Mouse (Mus musculus): ENCODE measurements around the gene Grip1. TPM values are rescaled to one million over a fixed set of nuclear protein-coding genes. Genes with fewer than 3 reads are reported as not detected.

Gene Grip1
- polyA plus RNA-seq, 1 experiment from 2014 or later, result 5.0 TPM

DNA sequence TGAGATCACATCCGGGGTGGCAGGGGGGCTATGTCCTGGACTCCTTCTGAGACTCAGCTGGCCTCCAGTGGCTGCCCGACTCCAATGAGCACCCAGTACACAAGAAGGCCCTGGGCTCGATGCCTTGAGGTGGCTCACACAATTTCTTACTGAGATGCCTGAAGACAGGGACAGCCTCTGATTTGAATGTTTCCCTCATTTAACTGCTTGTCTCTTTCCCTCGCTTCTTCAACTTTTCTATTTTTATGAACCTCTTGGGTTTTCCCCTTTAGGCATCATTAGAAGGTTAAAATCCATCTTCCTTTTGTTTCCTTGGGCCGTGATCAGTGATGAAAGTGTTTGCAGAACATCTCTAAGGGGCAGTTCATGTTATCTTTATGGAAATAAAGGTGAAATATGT is 354.8 kb downstream of the Grip1 start:
- H3K4me3 ChIP-seq (replicated peaks), result no peak overlapping the region
- ATAC-seq (ENCODE audit: insufficient number of reproducible peaks, insufficient read depth, low FRiP score, low TSS enrichment, low read depth), result no peak
- H3K4me2 ChIP-seq, result no peak overlapping the region
- no peaks in the 10 kb centered on the region; the same call in 1 of the 2 replicates for H3K4me1 ChIP-seq (replicated peaks)
- H3K36me3 ChIP-seq, result no peaks in the 10 kb centered on the region
- H3K27me3 ChIP-seq, result no peaks in the 10 kb centered on the region
- 0 out of 2 replicates have a peak, but pooled peaks cover 5% of the 10 kb centered on the region for H3K9me3 ChIP-seq
- 94% methylated on average over 5 of the region's 5 CpGs for WGBS
- no peak overlapping the region for H3K27ac ChIP-seq
- no peak overlapping the region for H3K9ac ChIP-seq (replicated peaks)

GRCm38 (mm10) chr10:119814087-119814486 is 360.5 kb downstream of the Grip1 start:
- ATAC-seq (ENCODE audit: insufficient number of reproducible peaks, insufficient read depth, low FRiP score, low TSS enrichment, low read depth), result no peak
- WGBS, result 79% methylated on average over 4 of the region's 4 CpGs
- no peaks in the 10 kb centered on the region for H3K27me3 ChIP-seq
- no peaks in the 10 kb centered on the region for H3K36me3 ChIP-seq
- no peak overlapping the region for H3K27ac ChIP-seq
- peaks cover 4% of the 10 kb centered on the region; the same call in 1 of the 2 replicates for H3K4me1 ChIP-seq (replicated peaks)
- no peak overlapping the region for H3K4me2 ChIP-seq
- H3K9ac ChIP-seq (replicated peaks), result no peak overlapping the region
- H3K4me3 ChIP-seq (replicated peaks), result no peak overlapping the region
- 0 out of 2 replicates have a peak, but pooled peaks cover 5% of the 10 kb centered on the region for H3K9me3 ChIP-seq

- H3K4me2 ChIP-seq, result no peak overlapping the region
- H3K4me1 ChIP-seq (replicated peaks), result peaks cover 13% of the 10 kb centered on the region; the same call in 1 of the 2 replicates
- H3K27ac ChIP-seq, result no peak overlapping the region
- no peak overlapping the region for H3K4me3 ChIP-seq (replicated peaks)
- H3K9me3 ChIP-seq, result 0 out of 2 replicates have a peak, but pooled peaks cover 4% of the 10 kb centered on the region
- H3K27me3 ChIP-seq, result no peaks in the 10 kb centered on the region
- no peak overlapping the region for H3K9ac ChIP-seq (replicated peaks)
- ATAC-seq (ENCODE audit: insufficient number of reproducible peaks, insufficient read depth, low FRiP score, low TSS enrichment, low read depth), result no peak
- no peaks in the 10 kb centered on the region for H3K36me3 ChIP-seq
- 57% methylated on average over 5 of the region's 5 CpGs for WGBS
Measured at GRCm38 (mm10) chr10:119816001-119816400, 362.4 kb downstream of the Grip1 start.

- Histone ChIP-seq H3K9me3 (no peaks in the 10 kb centered on the region), H3K4me3 (replicated peaks) (no peak overlapping the region), H3K4me2 (no peak overlapping the region), H3K27ac (no peak overlapping the region), H3K9ac (replicated peaks) (no peak overlapping the region), H3K36me3 (no peaks in the 10 kb centered on the region), H3K4me1 (replicated peaks) (peaks cover 13% of the 10 kb centered on the region; the same call in 1 of the 2 replicates), H3K27me3 (no peaks in the 10 kb centered on the region)
- ATAC-seq (ENCODE audit: insufficient number of reproducible peaks, insufficient read depth, low FRiP score, low TSS enrichment, low read depth), result no peak
- 48% methylated on average over 5 of the region's 5 CpGs for WGBS
Measured at GRCm38 (mm10) chr10:119818381-119818780, 364.8 kb downstream of the Grip1 start.

- no peak overlapping the region for H3K9ac ChIP-seq (replicated peaks)
- no peaks in the 10 kb centered on the region for H3K27me3 ChIP-seq
- no peaks in the 10 kb centered on the region for H3K36me3 ChIP-seq
- no peaks in the 10 kb centered on the region for H3K9me3 ChIP-seq
- H3K4me1 ChIP-seq (replicated peaks), result peaks cover 13% of the 10 kb centered on the region; the same call in 1 of the 2 replicates
- no peak; the same call in 1 of the 2 replicates for ATAC-seq (ENCODE audit: insufficient number of reproducible peaks, insufficient read depth, low FRiP score, low TSS enrichment, low read depth)
- peak overlapping the region; percentile 21 for H3K4me3 ChIP-seq (replicated peaks)
- 32% methylated on average over 17 of the region's 17 CpGs for WGBS
- peak overlapping the region; percentile 52 for H3K4me2 ChIP-seq
- H3K27ac ChIP-seq, result no peak overlapping the region
Measured at GRCm38 (mm10) chr10:119819102-119819681, 365.6 kb downstream of the Grip1 start.

DNA sequence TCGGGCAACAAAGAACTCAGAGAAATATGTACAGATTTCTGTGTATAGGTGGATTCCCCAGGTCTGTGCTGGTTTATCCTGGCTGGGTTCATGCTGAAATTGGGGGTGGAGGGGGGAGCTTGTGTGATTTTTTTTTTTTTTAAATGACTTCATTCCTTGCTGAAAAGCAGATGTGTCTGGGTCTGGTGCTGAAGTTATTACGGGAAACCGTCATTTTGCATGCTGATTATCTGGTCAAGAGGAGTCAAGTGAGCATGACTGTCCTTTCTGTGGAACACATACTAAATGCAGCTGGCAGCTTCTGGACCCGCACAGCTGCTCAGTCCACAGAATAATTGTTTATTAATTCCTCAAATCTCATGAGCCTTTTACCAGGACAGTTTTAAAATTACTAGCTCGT is 366.1 kb downstream of the Grip1 start:
- Histone ChIP-seq H3K4me3 (replicated peaks) (peak overlapping the region; percentile 21; the same call in 1 of the 2 replicates), H3K27ac (no peak overlapping the region), H3K27me3 (no peaks in the 10 kb centered on the region), H3K9ac (replicated peaks) (no peak overlapping the region), H3K4me1 (replicated peaks) (peaks cover 13% of the 10 kb centered on the region; the same call in 1 of the 2 replicates), H3K4me2 (peak overlapping the region; percentile 52), H3K9me3 (no peaks in the 10 kb centered on the region), H3K36me3 (no peaks in the 10 kb centered on the region)
- WGBS, result 40% methylated on average over 5 of the region's 5 CpGs
- no peak for ATAC-seq (ENCODE audit: insufficient number of reproducible peaks, insufficient read depth, low FRiP score, low TSS enrichment, low read depth)

- Histone ChIP-seq H3K36me3 (no peaks in the 10 kb centered on the region), H3K27ac (no peak overlapping the region), H3K4me2 (no peak overlapping the region), H3K4me1 (replicated peaks) (peaks cover 13% of the 10 kb centered on the region; the same call in 1 of the 2 replicates), H3K27me3 (no peaks in the 10 kb centered on the region), H3K9ac (replicated peaks) (no peak overlapping the region), H3K4me3 (replicated peaks) (no peak overlapping the region), H3K9me3 (no peaks in the 10 kb centered on the region)
- ATAC-seq (ENCODE audit: insufficient number of reproducible peaks, insufficient read depth, low FRiP score, low TSS enrichment, low read depth), result no peak
- 58% methylated on average over 4 of the region's 4 CpGs for WGBS
Measured at GRCm38 (mm10) chr10:119820428-119820827, 366.8 kb downstream of the Grip1 start.

- ATAC-seq (ENCODE audit: insufficient number of reproducible peaks, insufficient read depth, low FRiP score, low TSS enrichment, low read depth), result no peak
- 83% methylated on average over 7 of the region's 7 CpGs for WGBS
- Histone ChIP-seq H3K27ac (no peak overlapping the region), H3K9me3 (no peaks in the 10 kb centered on the region), H3K4me2 (no peak overlapping the region), H3K4me3 (replicated peaks) (no peak overlapping the region), H3K27me3 (no peaks in the 10 kb centered on the region), H3K9ac (replicated peaks) (no peak overlapping the region), H3K36me3 (no peaks in the 10 kb centered on the region), H3K4me1 (replicated peaks) (peaks cover 13% of the 10 kb centered on the region; the same call in 1 of the 2 replicates)
Measured at GRCm38 (mm10) chr10:119823691-119824090, 370.1 kb downstream of the Grip1 start.

GRCm38 (mm10) chr10:119824521-119824920 is 370.9 kb downstream of the Grip1 start:
- H3K9ac ChIP-seq (replicated peaks), result no peak overlapping the region
- no peaks in the 10 kb centered on the region for H3K9me3 ChIP-seq
- no peak for ATAC-seq (ENCODE audit: insufficient number of reproducible peaks, insufficient read depth, low FRiP score, low TSS enrichment, low read depth)
- no peak overlapping the region for H3K27ac ChIP-seq
- H3K27me3 ChIP-seq, result no peaks in the 10 kb centered on the region
- no peak overlapping the region for H3K4me3 ChIP-seq (replicated peaks)
- no peak overlapping the region for H3K4me2 ChIP-seq
- 52% methylated on average over 11 of the region's 11 CpGs for WGBS
- peaks cover 5% of the 10 kb centered on the region; the same call in 1 of the 2 replicates for H3K4me1 ChIP-seq (replicated peaks)
- no peaks in the 10 kb centered on the region for H3K36me3 ChIP-seq

DNA sequence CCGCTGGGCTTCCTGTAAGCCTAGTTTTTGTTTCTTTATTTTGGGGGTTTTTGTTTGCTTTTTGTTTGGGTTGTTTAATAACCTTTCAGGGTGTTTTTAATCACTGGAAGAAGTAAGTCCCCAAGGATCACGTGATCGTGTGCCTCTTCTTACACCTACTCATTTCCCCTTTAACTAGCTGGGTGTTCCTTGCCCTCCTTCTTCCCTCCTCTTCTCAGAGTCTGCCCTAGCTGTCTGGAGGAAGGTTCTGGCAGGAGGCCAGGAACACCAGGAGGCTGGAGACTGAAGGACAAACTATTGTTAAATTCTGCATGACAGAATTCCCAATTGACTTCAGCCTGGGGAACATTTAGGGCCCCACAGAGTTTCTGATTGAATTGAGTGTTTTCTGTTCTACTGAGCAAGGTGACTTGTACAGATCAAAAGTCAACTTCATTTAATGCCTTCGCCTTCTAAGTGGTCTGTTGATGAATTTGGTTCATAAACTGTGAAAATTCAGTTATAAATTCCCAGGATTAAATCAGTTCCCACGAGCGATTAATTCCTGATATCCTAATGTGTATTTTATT is 376.8 kb downstream of the Grip1 start:
- Histone ChIP-seq H3K9me3 (peaks cover 11% of the 10 kb centered on the region), H3K4me3 (replicated peaks) (no peak overlapping the region), H3K4me2 (no peak overlapping the region), H3K36me3 (no peaks in the 10 kb centered on the region), H3K27me3 (no peaks in the 10 kb centered on the region), H3K9ac (replicated peaks) (no peak overlapping the region), H3K4me1 (replicated peaks) (no peaks in the 10 kb centered on the region), H3K27ac (no peak overlapping the region)
- 84% methylated on average over 6 of the region's 6 CpGs for WGBS
- no peak for ATAC-seq (ENCODE audit: insufficient number of reproducible peaks, insufficient read depth, low FRiP score, low TSS enrichment, low read depth)

DNA sequence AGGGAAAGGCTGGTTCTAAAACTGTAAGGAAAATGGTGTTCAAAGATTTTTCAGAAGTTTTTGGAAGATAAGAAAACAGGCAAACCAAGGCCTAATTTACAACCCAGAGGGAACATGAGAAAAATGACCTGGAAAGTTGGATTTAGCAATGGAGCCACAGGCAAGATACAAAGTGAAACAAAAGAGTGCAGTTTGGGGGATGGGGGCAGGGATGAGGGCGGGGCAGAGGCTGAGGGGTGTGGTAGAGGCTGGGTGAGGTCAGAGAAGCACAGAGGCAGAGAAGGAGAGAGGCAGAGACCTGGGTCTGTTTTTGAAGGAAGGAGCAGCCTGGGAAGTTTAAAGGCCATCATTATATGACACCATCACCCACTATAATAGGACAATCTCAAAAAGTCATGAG is 377.5 kb downstream of the Grip1 start:
- Histone ChIP-seq H3K4me1 (replicated peaks) (no peaks in the 10 kb centered on the region), H3K9ac (replicated peaks) (no peak overlapping the region)
- 88% methylated on average over 1 of the region's 1 CpGs for WGBS

More for the DNA sequence above, 377.5 kb downstream of the Grip1 start:
- no peak for ATAC-seq (ENCODE audit: insufficient number of reproducible peaks, insufficient read depth, low FRiP score, low TSS enrichment, low read depth)
- Histone ChIP-seq H3K9me3 (peaks cover 11% of the 10 kb centered on the region), H3K4me2 (no peak overlapping the region), H3K4me3 (replicated peaks) (no peak overlapping the region), H3K27me3 (no peaks in the 10 kb centered on the region), H3K27ac (no peak overlapping the region), H3K36me3 (no peaks in the 10 kb centered on the region)

Measured in limb, embryonic 12.5 days (tissue).